Mouse (Mus musculus): ENCODE data around the gene Fhl2. TPM values are rescaled to one million over a fixed set of nuclear protein-coding genes. Genes with fewer than 3 reads are reported as not detected.
"Not testable (repeated sequence)": the region's sequence is repeated elsewhere in the genome, so short reads cannot be mapped to it uniquely, and the experiment has no call there.

Gene Fhl2
- polyA plus RNA-seq, 1 experiment from 2014 or later: 13.9 TPM

DNA sequence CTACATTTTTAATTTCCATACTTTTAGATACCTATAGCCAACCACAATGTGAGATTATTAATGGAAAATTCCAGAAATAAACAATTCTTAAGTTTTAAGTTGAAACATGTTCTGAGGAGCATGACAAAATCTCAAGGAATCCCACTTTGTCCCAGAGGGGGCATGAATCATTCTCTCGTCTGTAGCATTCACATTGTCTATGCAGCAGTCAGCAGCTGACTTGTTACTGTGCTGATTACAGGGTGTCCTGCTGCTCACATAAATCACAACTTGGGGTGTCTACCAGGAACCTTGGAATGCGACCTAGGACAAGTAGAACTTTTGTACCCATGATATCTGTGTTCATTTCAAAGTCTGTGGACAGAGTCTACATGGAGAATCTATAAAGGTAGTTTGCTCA is 49.3 kb downstream of the Fhl2 start:
- WGBS: 61% methylated on average over 2 of the region's 2 CpGs
- Histone ChIP-seq H3K27me3 (no peaks in the 10 kb centered on the region), H3K36me3 (no peaks in the 10 kb centered on the region), H3K4me3 (replicated peaks) (no peak overlapping the region), H3K9ac (replicated peaks) (no peak overlapping the region), H3K9me3 (no peaks in the 10 kb centered on the region), H3K27ac (no peak overlapping the region), H3K4me1 (replicated peaks) (no peaks in the 10 kb centered on the region), H3K4me2 (no peak overlapping the region)
- ATAC-seq (ENCODE audit: insufficient number of reproducible peaks, insufficient read depth, low FRiP score, low TSS enrichment, low read depth): no peak

DNA sequence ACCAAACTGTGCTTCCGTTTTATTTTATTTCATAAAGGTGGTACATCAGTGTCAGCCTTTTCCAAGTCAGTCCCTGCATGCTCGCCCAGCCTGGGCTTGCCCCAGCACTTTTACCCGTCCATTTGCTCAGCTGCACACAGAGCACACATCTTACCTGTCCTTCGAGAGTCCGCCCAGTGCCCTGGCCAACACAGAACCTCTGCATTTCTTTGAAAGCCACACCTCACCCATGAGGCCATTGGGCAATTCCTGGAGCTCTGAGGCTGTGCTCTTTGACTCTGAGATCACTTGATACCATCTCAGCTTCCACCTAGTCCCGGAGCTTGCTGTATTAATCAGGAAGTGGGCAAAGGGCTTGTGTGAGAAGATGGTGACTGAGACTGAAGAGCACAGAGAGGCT is 51.4 kb downstream of the Fhl2 start:
- no peak overlapping the region for H3K4me2 ChIP-seq
- no peaks in the 10 kb centered on the region for H3K27me3 ChIP-seq
- no peaks in the 10 kb centered on the region for H3K36me3 ChIP-seq
- H3K27ac ChIP-seq: no peak overlapping the region
- no peaks in the 10 kb centered on the region for H3K9me3 ChIP-seq
- no peak overlapping the region for H3K9ac ChIP-seq (replicated peaks)
- no peak overlapping the region for H3K4me3 ChIP-seq (replicated peaks)
- WGBS: 84% methylated on average over 6 of the region's 6 CpGs
- no peak for ATAC-seq (ENCODE audit: insufficient number of reproducible peaks, insufficient read depth, low FRiP score, low TSS enrichment, low read depth)
- H3K4me1 ChIP-seq (replicated peaks): no peaks in the 10 kb centered on the region

DNA sequence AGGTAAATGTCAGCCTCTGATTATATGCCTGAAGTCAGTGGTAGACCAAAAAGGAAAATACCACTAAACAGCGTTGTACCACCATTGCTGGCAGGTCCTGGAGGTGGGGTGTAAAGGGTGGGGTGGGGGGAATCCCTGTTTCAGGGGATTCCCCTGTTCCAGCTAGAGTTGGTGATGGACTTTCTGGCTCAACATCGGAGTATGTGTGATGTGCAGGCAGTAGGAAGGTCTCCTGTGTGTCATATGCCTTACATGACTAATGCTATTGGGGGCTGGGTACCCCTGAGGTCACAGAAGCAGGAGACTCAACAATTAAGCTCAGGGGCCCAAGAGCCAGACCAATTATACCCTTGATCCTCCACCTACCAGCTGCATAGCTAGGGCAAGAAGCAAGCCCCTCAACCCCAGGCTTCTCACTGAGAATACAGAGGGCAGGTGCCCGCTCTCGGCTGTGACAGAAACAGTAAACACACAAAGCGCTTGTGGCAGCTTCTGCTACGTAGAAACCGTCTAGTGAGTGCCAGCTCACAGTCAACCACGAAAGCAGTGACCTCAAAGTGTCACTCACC is 52.4 kb downstream of the Fhl2 start:
- no peak for ATAC-seq (ENCODE audit: insufficient number of reproducible peaks, insufficient read depth, low FRiP score, low TSS enrichment, low read depth)
- Histone ChIP-seq H3K36me3 (no peaks in the 10 kb centered on the region), H3K9ac (replicated peaks) (no peak overlapping the region), H3K27ac (no peak overlapping the region), H3K4me2 (no peak overlapping the region), H3K4me3 (replicated peaks) (no peak overlapping the region), H3K4me1 (replicated peaks) (no peaks in the 10 kb centered on the region), H3K9me3 (no peaks in the 10 kb centered on the region), H3K27me3 (no peaks in the 10 kb centered on the region)
- WGBS: 90% methylated on average over 8 of the region's 8 CpGs

DNA sequence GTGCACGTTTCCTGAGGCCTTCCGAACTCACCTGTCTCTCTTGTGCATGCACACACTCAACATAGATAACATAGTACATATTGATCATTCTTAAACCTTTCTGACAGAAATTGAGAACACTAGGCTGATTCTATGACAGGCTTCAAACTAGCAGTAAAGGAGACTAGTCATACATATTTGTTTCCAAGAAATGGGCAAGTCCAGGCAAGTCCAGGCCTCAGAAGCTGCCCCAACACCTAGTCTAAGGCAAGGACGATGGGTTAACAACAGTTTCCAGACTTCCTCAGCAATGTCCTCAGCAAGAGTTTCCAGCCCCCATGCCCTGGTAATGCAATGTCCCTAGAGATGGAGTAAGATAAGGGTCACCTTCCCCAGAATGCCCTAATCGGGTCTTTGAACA is 53.0 kb downstream of the Fhl2 start:
- Histone ChIP-seq H3K36me3 (no peaks in the 10 kb centered on the region), H3K4me3 (replicated peaks) (no peak overlapping the region), H3K27ac (no peak overlapping the region), H3K9ac (replicated peaks) (no peak overlapping the region), H3K9me3 (no peaks in the 10 kb centered on the region), H3K4me1 (replicated peaks) (no peaks in the 10 kb centered on the region), H3K4me2 (no peak overlapping the region), H3K27me3 (no peaks in the 10 kb centered on the region)
- WGBS: 93% methylated on average over 4 of the region's 4 CpGs
- no peak for ATAC-seq (ENCODE audit: insufficient number of reproducible peaks, insufficient read depth, low FRiP score, low TSS enrichment, low read depth)

DNA sequence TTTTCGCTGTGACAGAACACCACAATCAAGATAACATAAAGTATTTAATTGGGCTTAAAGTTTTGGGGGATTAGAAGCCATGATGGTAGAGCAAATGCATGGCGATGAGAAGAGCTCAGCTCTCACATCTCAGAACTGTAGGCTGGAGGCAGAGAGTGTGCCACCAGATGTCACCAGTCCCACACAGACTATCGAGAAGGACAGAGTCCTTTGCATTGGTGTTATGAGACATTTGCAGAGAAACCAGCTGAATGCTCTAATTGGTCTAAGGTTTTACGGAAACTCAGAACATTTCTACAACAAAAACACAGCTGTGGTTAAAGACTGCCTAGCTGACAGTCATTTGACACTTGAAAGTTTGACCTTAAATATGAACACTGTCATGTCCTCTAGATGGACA is 53.5 kb downstream of the Fhl2 start:
- no peak overlapping the region for H3K9ac ChIP-seq (replicated peaks)
- H3K4me2 ChIP-seq: no peak overlapping the region
- no peak overlapping the region for H3K4me3 ChIP-seq (replicated peaks)
- H3K36me3 ChIP-seq: no peaks in the 10 kb centered on the region
- no peaks in the 10 kb centered on the region for H3K4me1 ChIP-seq (replicated peaks)
- H3K27me3 ChIP-seq: no peaks in the 10 kb centered on the region
- H3K27ac ChIP-seq: no peak overlapping the region
- 81% methylated on average over 4 of the region's 4 CpGs for WGBS
- H3K9me3 ChIP-seq: no peaks in the 10 kb centered on the region
- no peak for ATAC-seq (ENCODE audit: insufficient number of reproducible peaks, insufficient read depth, low FRiP score, low TSS enrichment, low read depth)

DNA sequence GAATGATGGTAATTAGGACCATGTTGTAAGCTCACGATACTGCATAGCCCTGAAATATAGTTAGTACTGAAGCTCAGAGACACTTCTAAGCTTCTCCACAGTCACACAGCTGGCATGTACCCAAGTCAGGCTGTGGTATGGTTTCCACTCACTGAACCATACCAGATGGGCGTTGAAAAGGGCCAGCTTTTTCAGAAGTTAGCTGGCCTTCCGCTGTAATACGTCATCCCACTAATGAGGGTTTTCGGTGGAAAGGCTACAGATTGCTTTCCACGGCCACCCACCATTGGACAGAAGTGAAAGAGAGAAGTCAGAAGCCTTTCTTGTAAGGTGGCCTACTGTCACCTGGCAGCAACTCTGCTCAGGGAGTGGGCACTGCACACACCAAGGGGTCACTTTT is 53.9 kb downstream of the Fhl2 start:
- H3K27ac ChIP-seq: no peak overlapping the region
- no peaks in the 10 kb centered on the region for H3K9me3 ChIP-seq
- ATAC-seq (ENCODE audit: insufficient number of reproducible peaks, insufficient read depth, low FRiP score, low TSS enrichment, low read depth): no peak
- no peaks in the 10 kb centered on the region for H3K27me3 ChIP-seq
- no peak overlapping the region for H3K4me3 ChIP-seq (replicated peaks)
- H3K4me1 ChIP-seq (replicated peaks): no peaks in the 10 kb centered on the region
- no peaks in the 10 kb centered on the region for H3K36me3 ChIP-seq
- H3K4me2 ChIP-seq: no peak overlapping the region
- WGBS: 79% methylated on average over 6 of the region's 6 CpGs
- no peak overlapping the region for H3K9ac ChIP-seq (replicated peaks)

DNA sequence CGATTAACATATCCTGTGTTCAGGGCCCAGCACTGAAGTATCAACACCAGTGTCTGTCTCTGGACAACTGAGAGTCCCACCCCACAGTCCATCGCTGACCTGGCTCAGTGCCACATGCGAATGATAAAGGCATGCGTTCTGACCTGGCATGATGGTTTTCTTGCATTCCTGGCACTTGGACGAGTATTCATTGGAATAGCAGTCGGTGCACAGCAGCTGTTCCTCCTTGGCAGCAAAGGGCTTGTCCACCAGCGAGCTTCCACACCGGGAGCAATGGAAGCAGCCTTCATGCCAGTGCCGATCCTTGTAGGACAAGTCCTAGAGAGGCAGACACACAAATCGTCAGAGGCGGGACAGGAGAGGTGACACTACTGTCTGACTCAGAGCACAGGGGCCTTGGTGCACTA is 55.2 kb downstream of the Fhl2 start:
- Histone ChIP-seq H3K27ac (no peak overlapping the region), H3K9me3 (no peaks in the 10 kb centered on the region), H3K4me2 (no peak overlapping the region), H3K27me3 (no peaks in the 10 kb centered on the region), H3K4me1 (replicated peaks) (no peaks in the 10 kb centered on the region), H3K9ac (replicated peaks) (no peak overlapping the region), H3K4me3 (replicated peaks) (no peak overlapping the region), H3K36me3 (peaks cover 1% of the 10 kb centered on the region)
- WGBS: 86% methylated on average over 11 of the region's 11 CpGs
- no peak for ATAC-seq (ENCODE audit: insufficient number of reproducible peaks, insufficient read depth, low FRiP score, low TSS enrichment, low read depth)

DNA sequence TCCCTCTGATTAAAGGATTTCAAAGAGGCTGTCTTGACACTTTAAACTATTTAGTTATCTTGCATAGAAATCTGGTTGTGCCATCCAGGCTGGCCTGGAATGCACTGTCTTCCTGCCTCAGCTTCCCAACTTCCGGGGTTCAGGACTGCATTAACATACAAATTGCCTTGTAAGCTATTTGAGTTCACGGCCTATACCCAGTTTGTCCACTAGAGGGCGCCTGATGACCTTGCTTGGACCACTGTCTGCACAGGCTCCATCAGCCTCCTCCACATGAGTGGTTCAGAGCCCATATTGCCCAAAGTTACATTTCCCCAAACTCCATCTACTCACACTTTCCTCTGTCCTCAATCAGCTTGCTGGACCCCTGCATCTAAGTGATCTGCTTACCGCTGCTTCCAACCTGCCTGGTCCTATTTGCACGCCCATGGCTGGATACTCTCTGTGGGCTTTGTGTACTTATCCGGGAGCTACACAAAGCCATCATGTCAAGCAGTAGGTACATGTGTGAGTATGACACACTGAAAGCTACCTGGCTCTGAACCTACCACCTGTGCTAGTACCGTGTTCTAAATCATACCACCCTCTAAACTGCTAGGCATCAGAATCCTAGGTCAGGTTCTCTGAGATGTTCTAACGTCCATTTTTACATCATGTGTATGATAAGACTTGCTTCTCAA is 57.1 kb downstream of the Fhl2 start:
- H3K9ac ChIP-seq (replicated peaks): no peak overlapping the region
- H3K4me3 ChIP-seq (replicated peaks): no peak overlapping the region
- WGBS: 53% methylated on average over 8 of the region's 8 CpGs
- no peak overlapping the region for H3K4me2 ChIP-seq
- peaks cover 9% of the 10 kb centered on the region for H3K36me3 ChIP-seq
- no peak overlapping the region for H3K27ac ChIP-seq
- H3K4me1 ChIP-seq (replicated peaks): no peaks in the 10 kb centered on the region
- no peaks in the 10 kb centered on the region for H3K27me3 ChIP-seq
- H3K9me3 ChIP-seq: no peaks in the 10 kb centered on the region
- peak; percentile 72; the same call in 1 of the 2 replicates for ATAC-seq (ENCODE audit: insufficient number of reproducible peaks, insufficient read depth, low FRiP score, low TSS enrichment, low read depth)

DNA sequence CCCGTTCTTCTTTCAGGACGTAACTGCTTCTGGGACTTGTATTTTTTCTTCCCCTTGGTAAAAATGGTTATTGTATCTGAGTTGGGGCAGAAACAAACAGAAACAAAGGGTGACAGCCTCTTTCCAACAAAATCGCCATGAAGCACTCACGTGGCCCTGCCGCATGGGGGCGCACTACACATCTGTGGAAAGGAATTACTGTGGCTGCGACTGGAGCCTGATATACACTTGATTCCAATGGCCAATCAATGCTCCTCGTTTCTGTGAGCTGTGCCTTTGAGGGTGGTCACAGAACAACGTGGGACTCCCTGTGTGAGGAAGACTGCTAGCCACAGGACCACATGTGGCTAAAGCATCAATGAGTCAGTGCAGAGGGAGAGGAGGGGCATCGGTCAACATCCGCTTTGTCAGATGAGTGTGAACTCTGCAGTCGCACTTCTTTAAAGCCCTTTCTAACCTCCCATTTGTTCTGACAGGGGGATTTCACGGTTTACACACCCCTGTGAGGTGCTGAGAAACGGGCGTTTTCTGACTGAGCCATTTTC is 58.4 kb downstream of the Fhl2 start:
- no peak overlapping the region for H3K27ac ChIP-seq

DNA sequence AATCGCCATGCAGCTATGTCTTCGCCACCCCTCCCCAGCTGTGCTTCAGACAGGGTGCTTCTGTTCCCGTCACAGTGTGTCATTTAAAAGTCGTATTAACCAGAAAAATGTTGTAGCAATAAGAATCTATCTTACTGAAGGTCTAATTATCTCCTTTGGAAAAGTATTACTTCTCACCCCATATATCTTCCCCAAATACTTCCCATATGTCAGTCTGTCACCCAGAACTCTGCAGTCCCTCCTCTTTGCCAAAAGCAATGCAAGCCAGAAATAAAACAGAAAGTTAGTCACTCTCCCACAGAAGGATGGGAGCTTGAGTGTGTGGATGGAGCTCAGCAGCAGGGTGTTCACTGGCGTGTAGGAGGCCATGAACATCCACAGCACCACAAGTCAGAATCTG is 59.5 kb downstream of the Fhl2 start:
- Histone ChIP-seq H3K36me3 (peaks cover 9% of the 10 kb centered on the region), H3K27me3 (no peaks in the 10 kb centered on the region), H3K27ac (no peak overlapping the region), H3K4me3 (replicated peaks) (no peak overlapping the region), H3K9ac (replicated peaks) (no peak overlapping the region), H3K9me3 (no peaks in the 10 kb centered on the region), H3K4me2 (no peak overlapping the region), H3K4me1 (replicated peaks) (no peaks in the 10 kb centered on the region)
- 53% methylated on average over 5 of the region's 5 CpGs for WGBS
- no peak for ATAC-seq (ENCODE audit: insufficient number of reproducible peaks, insufficient read depth, low FRiP score, low TSS enrichment, low read depth)

More for the DNA sequence above, 58.4 kb downstream of the Fhl2 start:
- Histone ChIP-seq H3K4me2 (no peak overlapping the region), H3K9ac (replicated peaks) (no peak overlapping the region), H3K4me1 (replicated peaks) (no peaks in the 10 kb centered on the region), H3K36me3 (peaks cover 9% of the 10 kb centered on the region), H3K27me3 (no peaks in the 10 kb centered on the region), H3K9me3 (no peaks in the 10 kb centered on the region), H3K4me3 (replicated peaks) (no peak overlapping the region)
- ATAC-seq (ENCODE audit: insufficient number of reproducible peaks, insufficient read depth, low FRiP score, low TSS enrichment, low read depth): no peak
- 70% methylated on average over 15 of the region's 15 CpGs for WGBS

DNA sequence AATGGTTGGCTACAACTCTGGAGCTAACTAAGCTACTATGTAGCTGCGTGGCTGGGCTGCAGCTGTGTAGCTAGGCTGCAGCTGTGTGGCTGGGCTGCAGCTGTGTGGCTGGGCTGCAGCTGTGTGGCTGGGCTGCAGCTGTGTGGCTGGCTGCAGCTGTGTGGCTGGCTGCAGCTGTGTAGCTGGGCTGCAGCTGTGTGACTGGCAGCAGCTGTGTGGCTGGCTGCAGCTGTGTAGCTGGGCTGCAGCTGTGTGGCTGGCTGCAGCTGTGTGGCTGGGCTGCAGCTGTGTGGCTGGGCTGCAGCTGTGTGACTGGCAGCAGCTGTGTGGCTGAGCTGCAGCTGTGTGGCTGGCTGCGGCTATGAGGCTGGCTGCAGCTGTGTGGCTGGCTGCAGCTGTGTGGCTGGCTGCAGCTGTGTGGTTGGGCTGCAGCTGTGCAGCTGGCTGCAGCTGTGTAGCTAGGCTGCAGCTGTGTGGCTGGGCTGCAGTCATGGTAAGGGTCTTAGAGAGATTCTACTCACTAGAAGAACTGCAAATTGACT is 60.2 kb downstream of the Fhl2 start:
- H3K4me1 ChIP-seq (replicated peaks); H3K36me3 ChIP-seq; H3K9ac ChIP-seq (replicated peaks); H3K9me3 ChIP-seq; H3K27me3 ChIP-seq; ATAC-seq (ENCODE audit: insufficient number of reproducible peaks, insufficient read depth, low FRiP score, low TSS enrichment, low read depth); H3K4me2 ChIP-seq; H3K4me3 ChIP-seq (replicated peaks): not testable (repeated sequence)
- peak overlapping the region; percentile 50; the same call in 1 of the 2 replicates for H3K27ac ChIP-seq
- 78% methylated on average over 2 of the region's 2 CpGs for WGBS
